Mouse (Mus musculus) heart, adult 2 months (tissue): ENCODE measurements at regions not wholly inside any gene's neighbourhood (a gene's known extent, or its start where the extent isn't known, plus 50 kb on each side); places are given as distances from the start of the nearest gene placed in this dataset.

Experiments used
- DNase-seq, 2 experiments: peaks; one replicate each; pipeline ENCODE4 v3.0.0; 2021
- H3K27ac ChIP-seq: fragments of 200-600 bp; 2 replicates; pipeline ENCODE4 v1.8.1; 2022
- H3K27me3 ChIP-seq: fragments of 200-500 bp; 2 replicates; pipeline ENCODE4 v1.6.1; 2012; ENCODE audit warnings: mild to moderate bottlenecking, low read length, inconsistent platforms, mixed read lengths; ENCODE audit not compliant: control insufficient read depth, insufficient read depth
- H3K36me3 ChIP-seq: fragments of 200-500 bp; 2 replicates; pipeline ENCODE4 v1.6.1; 2012; ENCODE audit warnings: low read length, inconsistent platforms; ENCODE audit not compliant: control insufficient read depth, insufficient read depth
- H3K4me1 ChIP-seq: fragments of 200-500 bp; 2 replicates; pipeline ENCODE4 v1.6.1; 2011; ENCODE audit warnings: low read length; ENCODE audit not compliant: control insufficient read depth, insufficient read depth
- H3K4me3 ChIP-seq: fragments of 200-600 bp; 2 replicates; pipeline ENCODE4 v1.8.1; 2022
- H3K79me2 ChIP-seq: fragments of 200-500 bp; replicated peaks from 2 replicates; pipeline ENCODE4 v1.6.1; 2012; ENCODE audit warnings: mild to moderate bottlenecking, inconsistent platforms, low read length, moderate library complexity, mixed read lengths; ENCODE audit not compliant: control insufficient read depth, insufficient read depth
- H3K9ac ChIP-seq: fragments of 200-500 bp; 2 replicates; pipeline ENCODE4 v1.6.1; 2012; ENCODE audit warnings: low read depth, mild to moderate bottlenecking, control low read depth, inconsistent platforms, low read length, mixed read lengths
- CTCF ChIP-seq: fragments of 200-600 bp; IDR thresholded peaks from 2 replicates; pipeline ENCODE4 v1.8.1; 2022; ENCODE audit warnings: antibody characterized with exemption, mild to moderate bottlenecking, moderate library complexity
- EP300 ChIP-seq: fragments of 200-500 bp; IDR thresholded peaks from 2 replicates; pipeline ENCODE4 v1.6.1; 2011; ENCODE audit warnings: low read depth, low read length, control low read depth; ENCODE audit not compliant: insufficient read depth
- POLR2A ChIP-seq: fragments of 200-500 bp; IDR thresholded peaks from 2 replicates; pipeline ENCODE4 v1.6.1; 2011; ENCODE audit warnings: mild to moderate bottlenecking, low read depth, low read length, control low read depth; ENCODE audit not compliant: insufficient read depth
- WGBS: fragments of 180-500 bp; shearing (Covaris S2); methylation state at CpG from one replicate; pipeline ENCODE4 v1.1.7; 2018; 5-methylcytosine and 5-hydroxymethylcytosine counted together
- intact Hi-C: fragments of 180-260 bp; cut with DNase I; formaldehyde crosslinking; loops from one replicate; pipeline ENCODE4 v1.15.1; 2025

GRCm38 (mm10) chr3:140510094-140510493 lies 702.1 kb downstream of the Pdha2 start:
- H3K9ac ChIP-seq: no peak overlapping the region
- no peak overlapping the region for H3K27ac ChIP-seq
- H3K36me3 ChIP-seq: no peaks in the 10 kb centered on the region
- 56% methylated on average over 2 of the region's 2 CpGs for WGBS
- H3K27me3 ChIP-seq: no peaks in the 10 kb centered on the region
- intact Hi-C loops: no loop called here
- no peaks in the 10 kb centered on the region for H3K4me1 ChIP-seq
- DNase-seq: no peak
- H3K4me3 ChIP-seq: no peak overlapping the region
- TF ChIP-seq POLR2A: no peak
- TF ChIP-seq EP300: no peak
- TF ChIP-seq CTCF: no peak
- no peaks in the 10 kb centered on the region for H3K79me2 ChIP-seq

DNA sequence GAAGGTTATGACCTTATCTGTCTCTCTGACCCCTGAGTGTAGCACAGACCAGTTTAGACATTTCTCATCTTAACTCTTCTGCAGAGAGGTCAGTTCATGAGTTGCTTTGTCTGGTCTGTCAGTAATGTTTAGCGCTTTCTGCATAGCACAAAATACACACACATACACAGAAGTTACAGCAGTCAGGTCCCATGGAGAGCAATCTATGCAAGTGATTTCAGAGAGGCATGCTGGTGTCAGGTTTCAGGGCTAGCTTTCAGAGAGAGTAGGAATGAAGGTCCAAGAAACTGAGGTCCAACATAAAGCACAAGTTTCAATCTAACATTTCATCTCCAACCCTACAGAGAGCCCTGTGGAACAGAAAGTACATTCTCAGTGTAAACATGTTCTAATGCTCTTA lies 718.0 kb downstream of the Pdha2 start:
- intact Hi-C loops: no loop called here
- DNase-seq: no peak
- H3K4me1 ChIP-seq: no peaks in the 10 kb centered on the region
- no peaks in the 10 kb centered on the region for H3K79me2 ChIP-seq
- no peak overlapping the region for H3K4me3 ChIP-seq
- no peak overlapping the region for H3K27ac ChIP-seq
- no peaks in the 10 kb centered on the region for H3K27me3 ChIP-seq
- no peak overlapping the region for H3K9ac ChIP-seq
- 54% methylated on average over 1 of the region's 1 CpGs for WGBS
- TF ChIP-seq EP300: no peak
- no peak for TF ChIP-seq POLR2A
- TF ChIP-seq CTCF: no peak
- no peaks in the 10 kb centered on the region for H3K36me3 ChIP-seq

GRCm38 (mm10) chr3:140477670-140478208 lies 734.4 kb downstream of the Pdha2 start:
- Histone ChIP-seq H3K27me3 (no peaks in the 10 kb centered on the region), H3K4me1 (no peaks in the 10 kb centered on the region), H3K36me3 (no peaks in the 10 kb centered on the region), H3K9ac (no peak overlapping the region), H3K4me3 (no peak overlapping the region), H3K79me2 (no peaks in the 10 kb centered on the region), H3K27ac (no peak overlapping the region)
- no peak for DNase-seq
- TF ChIP-seq EP300 (no peak), CTCF (no peak), POLR2A (no peak)
- WGBS: 79% methylated on average over 3 of the region's 3 CpGs
- intact Hi-C loops: no loop called here

GRCm38 (mm10) chr3:140476534-140476933 lies 735.6 kb downstream of the Pdha2 start:
- intact Hi-C loops: no loop called here
- H3K4me3 ChIP-seq: no peak overlapping the region

DNA sequence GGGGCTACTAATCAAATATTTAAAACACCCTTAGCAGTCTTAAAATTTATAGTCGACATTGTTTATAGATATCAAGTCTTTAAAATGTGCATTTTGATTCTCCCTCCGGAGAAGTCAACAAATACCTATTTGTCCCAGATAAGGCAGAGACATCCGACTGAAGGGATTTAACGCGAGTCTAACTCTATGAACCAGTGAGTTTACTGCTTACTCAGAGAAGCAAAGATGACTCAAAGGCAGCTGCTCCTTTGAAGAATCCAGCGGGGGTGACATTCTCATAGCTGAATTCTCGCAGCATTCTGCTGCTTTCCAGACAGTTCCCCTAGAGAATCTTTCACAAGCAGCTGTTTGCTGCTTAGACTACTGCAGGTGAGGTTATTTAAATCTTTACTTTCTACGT lies 759.6 kb downstream of the Pdha2 start:
- Histone ChIP-seq H3K4me3 (no peak overlapping the region), H3K27me3 (no peaks in the 10 kb centered on the region), H3K9ac (no peak overlapping the region), H3K36me3 (no peaks in the 10 kb centered on the region), H3K79me2 (no peaks in the 10 kb centered on the region), H3K4me1 (no peaks in the 10 kb centered on the region), H3K27ac (no peak overlapping the region)
- WGBS: 67% methylated on average over 8 of the region's 8 CpGs
- TF ChIP-seq EP300 (no peak), CTCF (no peak), POLR2A (no peak)
- no peak for DNase-seq
- intact Hi-C loops: no loop called here

More at GRCm38 (mm10) chr3:140476534-140476933, 735.6 kb downstream of the Pdha2 start:
- Histone ChIP-seq H3K27ac (no peak overlapping the region), H3K79me2 (no peaks in the 10 kb centered on the region), H3K36me3 (no peaks in the 10 kb centered on the region), H3K9ac (no peak overlapping the region), H3K27me3 (no peaks in the 10 kb centered on the region), H3K4me1 (no peaks in the 10 kb centered on the region)
- TF ChIP-seq EP300: no peak
- no peak for TF ChIP-seq POLR2A
- TF ChIP-seq CTCF: no peak
- DNase-seq: no peak
- WGBS: 63% methylated on average over 2 of the region's 2 CpGs

GRCm38 (mm10) chr3:140451148-140451547 lies 761.0 kb downstream of the Pdha2 start:
- H3K27me3 ChIP-seq: no peaks in the 10 kb centered on the region
- H3K9ac ChIP-seq: no peak overlapping the region
- intact Hi-C loops: no loop called here
- H3K4me1 ChIP-seq: no peaks in the 10 kb centered on the region
- H3K27ac ChIP-seq: no peak overlapping the region
- 93% methylated on average over 1 of the region's 1 CpGs for WGBS
- H3K4me3 ChIP-seq: no peak overlapping the region
- no peaks in the 10 kb centered on the region for H3K36me3 ChIP-seq
- H3K79me2 ChIP-seq: no peaks in the 10 kb centered on the region
- no peak for DNase-seq
- TF ChIP-seq CTCF (no peak), EP300 (no peak), POLR2A (no peak)
